Mouse (Mus musculus) megakaryocyte, embryonic 14.5 days (primary cell): ENCODE results near the gene Smbd1.

Experiments
- FLI1 ChIP-seq: IDR thresholded peaks from 2 replicates; pipeline ENCODE4 v1.6.1; 2012; ENCODE audit warnings: low read length, inconsistent platforms, mixed read lengths
- GATA1 ChIP-seq: IDR thresholded peaks from 3 replicates; pipeline ENCODE4 v1.6.1; 2012; ENCODE audit warnings: mixed read lengths, low read length, inconsistent platforms, borderline replicate concordance

GRCm38 (mm10) chr16:32813771-32814170 is 3.5 kb upstream of the Smbd1 start:
- no peak for TF ChIP-seq FLI1
- TF ChIP-seq GATA1, result no peak
